Mouse (Mus musculus): Measurements from ENCODE around the gene Pth1r. TPM values are rescaled to one million over a fixed set of nuclear protein-coding genes. Genes with fewer than 3 reads are reported as not detected.

Pth1r gene
- total and polyA plus RNA-seq, 3 experiments = 0.15 to 0.77 TPM; not detected in 1

DNA sequence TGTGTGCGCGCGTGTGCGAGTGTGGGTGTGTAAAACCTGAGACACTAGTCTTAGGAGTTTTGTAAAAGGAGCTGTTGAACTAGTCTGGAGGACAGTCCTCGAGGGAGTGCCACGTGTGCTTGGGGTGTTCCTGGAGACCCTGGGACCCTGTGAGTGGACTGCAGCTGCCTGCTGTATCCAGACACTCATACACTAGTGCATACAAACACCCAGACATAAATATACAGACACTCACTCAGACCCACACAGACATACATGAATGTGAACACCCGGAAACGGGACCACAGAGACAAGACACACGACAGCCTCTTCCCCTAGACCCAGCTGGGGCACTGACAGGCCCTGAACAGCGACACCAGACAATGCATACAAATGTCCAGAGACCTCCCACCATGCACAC, 15.8 kb upstream of the Pth1r start:
- Histone ChIP-seq H3K9ac (ENCODE audit: control insufficient read depth, low read depth, low read length, poor library complexity, severe bottlenecking) (no peak overlapping the region), H3K4me3 (ENCODE audit: control insufficient read depth in 1 of 2, insufficient read depth in 1 of 2, low read depth in 2 of 2, low read length in 2 of 2) (no peak overlapping the region), H3K9me3 (replicated peaks; ENCODE audit: insufficient read depth, low read length) (no peaks in the 10 kb centered on the region), H3K27me3 (ENCODE audit: control insufficient read depth in 1 of 2, insufficient read depth in 2 of 2, low read length in 2 of 2) (0 out of 4 replicates have a peak, but pooled peaks cover 0 to 1% of the 10 kb centered on the region in 2 experiments), H3K79me2 (ENCODE audit: control insufficient read depth, insufficient read depth, low read length, poor library complexity) (no peaks in the 10 kb centered on the region), H3K4me1 (ENCODE audit: control insufficient read depth in 1 of 2, insufficient read depth in 2 of 2, low read length in 2 of 2) (no peaks in the 10 kb centered on the region), H3K27ac (ENCODE audit: control insufficient read depth, low read depth, low read length) (no peak overlapping the region), H3K36me3 (ENCODE audit: control insufficient read depth in 1 of 2, insufficient read depth in 2 of 2, low read length in 2 of 2) (no peaks in the 10 kb centered on the region)
- no peak for TF ChIP-seq MYB (IDR thresholded peaks at IDR 0.05; ENCODE audit: low read depth, low read length)
- no peak for TF ChIP-seq UBTF (IDR thresholded peaks at IDR 0.05; ENCODE audit: borderline replicate concordance, insufficient read depth, low read depth, low read length)
- no peak for TF ChIP-seq MAZ (IDR thresholded peaks at IDR 0.05; ENCODE audit: low read depth, low read length)
- no peak for DNase-seq (ENCODE audit: low read depth, low spot score)

- Histone ChIP-seq H3K9me3 (replicated peaks; ENCODE audit: insufficient read depth, low read length) (no peaks in the 10 kb centered on the region), H3K27ac (ENCODE audit: control insufficient read depth, low read depth, low read length) (no peak overlapping the region), H3K4me1 (ENCODE audit: control insufficient read depth in 1 of 2, insufficient read depth in 2 of 2, low read length in 2 of 2) (no peaks in the 10 kb centered on the region), H3K9ac (ENCODE audit: control insufficient read depth, low read depth, low read length, poor library complexity, severe bottlenecking) (no peak overlapping the region), H3K79me2 (ENCODE audit: control insufficient read depth, insufficient read depth, low read length, poor library complexity) (no peaks in the 10 kb centered on the region), H3K36me3 (ENCODE audit: control insufficient read depth in 1 of 2, insufficient read depth in 2 of 2, low read length in 2 of 2) (no peaks in the 10 kb centered on the region), H3K27me3 (ENCODE audit: control insufficient read depth in 1 of 2, insufficient read depth in 2 of 2, low read length in 2 of 2) (no peaks in the 10 kb centered on the region), H3K4me3 (ENCODE audit: control insufficient read depth in 1 of 2, insufficient read depth in 1 of 2, low read depth in 2 of 2, low read length in 2 of 2) (no peak overlapping the region)
- DNase-seq (ENCODE audit: low read depth, low spot score) = no peak
- TF ChIP-seq UBTF (IDR thresholded peaks at IDR 0.05; ENCODE audit: borderline replicate concordance, insufficient read depth, low read depth, low read length) (no peak), ZMIZ1 (IDR thresholded peaks at IDR 0.05; ENCODE audit: low read depth, low read length) (no peak), NRF1 (IDR thresholded peaks at IDR 0.05; ENCODE audit: insufficient read depth, low read depth, low read length, poor library complexity, severe bottlenecking) (no peak), CHD1 (IDR thresholded peaks at IDR 0.05; ENCODE audit: low read depth, low read length) (no peak), RCOR1 (IDR thresholded peaks at IDR 0.05; ENCODE audit: low read depth, low read length) (no peak), CTCF (IDR thresholded peaks at IDR 0.05 in 2 of 3, conservative IDR thresholded peaks at IDR 0.05 in 1 of 3; ENCODE audit: control insufficient read depth in 1 of 3, insufficient read depth in 1 of 3, low read depth in 2 of 3, low read length in 3 of 3, poor library complexity in 1 of 3, severe bottlenecking in 1 of 3) (no peak), BHLHE40 (IDR thresholded peaks at IDR 0.05; ENCODE audit: borderline replicate concordance, low read depth, low read length) (no peak), KAT2A (conservative IDR thresholded peaks at IDR 0.05; ENCODE audit: low read depth, low read length) (no peak), USF1 (IDR thresholded peaks at IDR 0.05; ENCODE audit: low read depth, low read length) (no peak), POLR2AphosphoS5 (IDR thresholded peaks at IDR 0.05; ENCODE audit: borderline replicate concordance, low read depth, low read length) (no peak), MEF2A (IDR thresholded peaks at IDR 0.05; ENCODE audit: extremely low read depth, insufficient replicate concordance, low read depth, low read length, poor library complexity, severe bottlenecking) (no peak), ETS1 (IDR thresholded peaks at IDR 0.05; ENCODE audit: low read depth, low read length) (no peak), ZNF384 (IDR thresholded peaks at IDR 0.05; ENCODE audit: low read depth, low read length) (no peak), ZC3H11A (IDR thresholded peaks at IDR 0.05; ENCODE audit: low read depth, low read length) (no peak), MYC (IDR thresholded peaks at IDR 0.05; ENCODE audit: low read depth, low read length) (no peak), POLR2A (IDR thresholded peaks at IDR 0.05; ENCODE audit: control insufficient read depth in 1 of 2, insufficient read depth in 1 of 2, low read depth in 1 of 2, low read length in 2 of 2, poor library complexity in 1 of 2) (no peak), MAFK (IDR thresholded peaks at IDR 0.05; ENCODE audit: borderline replicate concordance, low read depth, low read length) (no peak), GATA1 (IDR thresholded peaks at IDR 0.05; ENCODE audit: low read depth, low read length) (no peak), TAL1 (IDR thresholded peaks at IDR 0.05; ENCODE audit: low read length) (no peak)
These were observed 13.9 kb upstream of the Pth1r start for GRCm38 (mm10) chr9:110760886-110761285.
